Mouse (Mus musculus): ENCODE results near the gene Slc35a5. TPM values are rescaled to one million over a fixed set of nuclear protein-coding genes. Genes with fewer than 3 reads are reported as not detected.

Slc35a5 gene
- polyA plus RNA-seq, 1 experiment = 65.0 TPM

DNA sequence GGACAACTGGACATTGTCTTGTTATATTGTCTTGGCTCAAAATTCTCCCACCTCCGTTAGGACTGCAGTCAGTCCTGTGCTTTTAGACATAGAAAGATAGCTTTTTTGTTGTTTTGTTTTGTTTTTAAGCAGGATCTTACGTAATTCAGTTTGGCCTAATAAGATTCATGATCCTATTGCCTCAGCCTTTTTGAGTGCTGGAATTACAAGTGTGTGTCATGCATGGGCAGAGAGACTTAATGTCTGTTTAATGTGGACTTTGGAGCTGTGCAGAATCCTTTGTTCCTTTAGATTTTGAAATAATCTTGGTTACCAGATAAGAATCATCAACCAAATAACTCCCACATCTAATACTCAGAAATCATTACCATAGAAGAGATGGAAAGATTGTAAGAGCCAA lies 20.0 kb upstream of the Slc35a5 start:
- TF ChIP-seq CTCF (IDR thresholded peaks at IDR 0.05; ENCODE audit: control insufficient read depth, insufficient read depth, insufficient replicate concordance, low read depth, low read length) (no peak), POLR2A (IDR thresholded peaks at IDR 0.05; ENCODE audit: control insufficient read depth, low read depth, low read length) (no peak)
- no peak overlapping the region for H3K4me3 ChIP-seq (ENCODE audit: control insufficient read depth, low read depth, low read length)
- no peaks in the 10 kb centered on the region for H3K36me3 ChIP-seq (ENCODE audit: control insufficient read depth, insufficient read depth, low read length)
- no peaks in the 10 kb centered on the region for H3K4me1 ChIP-seq (ENCODE audit: control insufficient read depth, insufficient read depth, low read length)
- H3K27ac ChIP-seq (ENCODE audit: control insufficient read depth, insufficient read depth, low read depth, low read length) = no peak overlapping the region
- no peaks in the 10 kb centered on the region for H3K27me3 ChIP-seq (ENCODE audit: control insufficient read depth, insufficient read depth, low read length)

DNA sequence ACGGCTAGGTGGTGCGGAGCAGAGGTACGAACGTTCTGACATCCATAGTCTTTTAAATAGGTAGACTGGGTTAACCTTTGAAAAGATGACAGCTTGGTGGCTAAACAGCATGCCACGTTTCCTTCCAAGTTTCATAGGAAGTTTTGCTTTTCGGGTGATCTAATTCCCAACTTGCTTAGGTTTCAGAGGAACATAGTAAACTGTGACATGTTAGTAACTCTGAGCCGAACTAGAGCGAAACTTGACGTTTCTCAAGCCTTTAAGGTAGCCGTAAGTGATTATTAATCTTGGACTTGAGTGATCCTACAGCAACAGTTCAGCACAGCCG lies 847 bp upstream of the Slc35a5 start:
- H3K27ac ChIP-seq (ENCODE audit: control insufficient read depth, insufficient read depth, low read depth, low read length) = peak overlapping the region; percentile 92
- TF ChIP-seq POLR2A (IDR thresholded peaks at IDR 0.05; ENCODE audit: control insufficient read depth, low read depth, low read length) = no peak
- no peak for TF ChIP-seq CTCF (IDR thresholded peaks at IDR 0.05; ENCODE audit: control insufficient read depth, insufficient read depth, insufficient replicate concordance, low read depth, low read length)

DNA sequence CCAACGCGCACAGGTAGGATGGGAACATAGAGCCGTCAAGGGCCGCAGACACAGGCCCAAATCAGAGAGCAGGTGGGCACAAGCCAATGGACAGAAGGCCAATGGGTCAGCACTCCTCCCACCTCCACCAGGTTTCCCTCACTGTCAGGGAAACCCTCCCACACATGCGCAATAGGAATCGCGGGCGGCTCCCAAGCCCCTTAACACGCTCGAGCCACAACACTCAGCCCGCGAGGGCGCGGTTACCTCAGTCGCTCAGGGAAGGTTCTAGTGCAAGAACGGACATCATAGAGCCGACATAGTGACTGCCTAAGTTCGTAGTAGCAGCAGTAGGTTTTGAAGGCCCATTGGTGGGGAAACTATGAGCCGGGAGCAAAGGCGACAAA lies 377 bp downstream of the Slc35a5 start:
- Histone ChIP-seq H3K4me3 (ENCODE audit: control insufficient read depth, low read depth, low read length) (peak overlapping the region; percentile 90), H3K4me1 (ENCODE audit: control insufficient read depth, insufficient read depth, low read length) (peaks cover 3% of the 10 kb centered on the region; the same call in 1 of the 2 replicates), H3K36me3 (ENCODE audit: control insufficient read depth, insufficient read depth, low read length) (no peaks in the 10 kb centered on the region; the same call in 1 of the 2 replicates), H3K27ac (ENCODE audit: control insufficient read depth, insufficient read depth, low read depth, low read length) (peak overlapping the region; percentile 92), H3K27me3 (ENCODE audit: control insufficient read depth, insufficient read depth, low read length) (no peaks in the 10 kb centered on the region)
- TF ChIP-seq CTCF (IDR thresholded peaks at IDR 0.05; ENCODE audit: control insufficient read depth, insufficient read depth, insufficient replicate concordance, low read depth, low read length) = no peak; the same call in 1 of the 2 replicates
- peak; percentile 45; the same call in 1 of the 2 replicates for TF ChIP-seq POLR2A (IDR thresholded peaks at IDR 0.05; ENCODE audit: control insufficient read depth, low read depth, low read length)

More for the DNA sequence above, 847 bp upstream of the Slc35a5 start:
- peak overlapping the region; percentile 90 for H3K4me3 ChIP-seq (ENCODE audit: control insufficient read depth, low read depth, low read length)
- H3K4me1 ChIP-seq (ENCODE audit: control insufficient read depth, insufficient read depth, low read length) = peaks cover 3% of the 10 kb centered on the region; the same call in 1 of the 2 replicates
- no peaks in the 10 kb centered on the region for H3K27me3 ChIP-seq (ENCODE audit: control insufficient read depth, insufficient read depth, low read length)
- H3K36me3 ChIP-seq (ENCODE audit: control insufficient read depth, insufficient read depth, low read length) = no peaks in the 10 kb centered on the region; the same call in 1 of the 2 replicates

DNA sequence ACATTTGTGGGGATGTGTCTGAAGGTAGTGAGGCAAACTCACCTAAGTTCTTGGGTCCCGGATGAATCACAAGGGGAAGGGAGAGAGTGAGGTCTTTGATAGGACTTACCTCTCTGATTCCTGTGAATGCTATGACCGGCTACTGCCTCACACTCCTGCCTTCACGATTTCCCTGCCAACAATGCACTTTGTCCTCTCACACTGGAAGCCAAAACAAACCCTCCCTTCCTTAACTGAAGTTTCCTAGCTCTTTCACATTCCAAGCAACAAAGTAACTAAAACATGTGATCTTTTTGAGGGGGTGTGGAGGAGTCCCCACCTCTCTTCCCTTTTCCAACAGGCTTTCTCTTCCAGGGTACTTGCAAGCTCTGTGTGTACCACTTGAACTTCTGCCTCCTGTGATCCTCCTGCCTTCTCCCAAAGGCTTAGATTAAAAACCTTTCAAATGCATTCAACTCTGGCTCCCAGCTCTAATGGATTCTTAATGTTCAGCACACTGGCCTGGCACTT lies 3.7 kb downstream of the Slc35a5 start:
- no peak overlapping the region for H3K27ac ChIP-seq (ENCODE audit: control insufficient read depth, insufficient read depth, low read depth, low read length)
- H3K4me3 ChIP-seq (ENCODE audit: control insufficient read depth, low read depth, low read length) = no peak overlapping the region
- H3K4me1 ChIP-seq (ENCODE audit: control insufficient read depth, insufficient read depth, low read length) = peaks cover 3% of the 10 kb centered on the region; the same call in 1 of the 2 replicates
- H3K27me3 ChIP-seq (ENCODE audit: control insufficient read depth, insufficient read depth, low read length) = no peaks in the 10 kb centered on the region
- TF ChIP-seq CTCF (IDR thresholded peaks at IDR 0.05; ENCODE audit: control insufficient read depth, insufficient read depth, insufficient replicate concordance, low read depth, low read length) (no peak), POLR2A (IDR thresholded peaks at IDR 0.05; ENCODE audit: control insufficient read depth, low read depth, low read length) (no peak)
- no peaks in the 10 kb centered on the region; the same call in 1 of the 2 replicates for H3K36me3 ChIP-seq (ENCODE audit: control insufficient read depth, insufficient read depth, low read length)

DNA sequence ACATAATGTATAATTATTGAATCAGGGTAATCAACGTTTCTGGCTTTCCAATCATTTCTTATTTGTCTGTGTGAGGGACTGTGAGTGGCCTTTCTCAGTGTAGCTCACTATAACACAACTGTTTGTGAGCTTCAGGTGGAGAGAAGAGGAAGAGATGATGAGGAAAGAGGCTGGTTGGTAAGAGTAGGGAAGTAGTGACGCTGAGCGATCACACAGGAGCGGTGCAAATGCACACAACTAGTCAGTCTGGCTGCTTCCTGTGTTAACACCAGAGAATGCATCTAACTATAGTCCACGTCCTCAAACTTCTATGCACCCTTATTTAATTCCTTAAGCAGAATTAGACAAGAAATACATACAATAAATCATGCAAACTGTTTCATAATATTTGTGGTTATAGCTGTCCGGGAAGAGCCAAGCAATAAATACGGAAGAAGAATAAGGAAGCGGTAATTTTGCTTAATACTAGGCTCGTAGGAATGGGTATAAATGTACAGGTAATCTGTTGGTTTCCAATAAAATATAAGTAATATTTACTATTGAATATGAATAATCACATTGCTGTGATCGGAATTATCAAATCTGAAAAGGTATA lies 9.9 kb downstream of the Slc35a5 start:
- TF ChIP-seq POLR2A (IDR thresholded peaks at IDR 0.05; ENCODE audit: control insufficient read depth, low read depth, low read length) (no peak), CTCF (IDR thresholded peaks at IDR 0.05; ENCODE audit: control insufficient read depth, insufficient read depth, insufficient replicate concordance, low read depth, low read length) (no peak)
- Histone ChIP-seq H3K4me1 (ENCODE audit: control insufficient read depth, insufficient read depth, low read length) (no peaks in the 10 kb centered on the region), H3K27me3 (ENCODE audit: control insufficient read depth, insufficient read depth, low read length) (no peaks in the 10 kb centered on the region), H3K27ac (ENCODE audit: control insufficient read depth, insufficient read depth, low read depth, low read length) (no peak overlapping the region), H3K4me3 (ENCODE audit: control insufficient read depth, low read depth, low read length) (no peak overlapping the region), H3K36me3 (ENCODE audit: control insufficient read depth, insufficient read depth, low read length) (peaks cover 3% of the 10 kb centered on the region; the same call in 1 of the 2 replicates)

DNA sequence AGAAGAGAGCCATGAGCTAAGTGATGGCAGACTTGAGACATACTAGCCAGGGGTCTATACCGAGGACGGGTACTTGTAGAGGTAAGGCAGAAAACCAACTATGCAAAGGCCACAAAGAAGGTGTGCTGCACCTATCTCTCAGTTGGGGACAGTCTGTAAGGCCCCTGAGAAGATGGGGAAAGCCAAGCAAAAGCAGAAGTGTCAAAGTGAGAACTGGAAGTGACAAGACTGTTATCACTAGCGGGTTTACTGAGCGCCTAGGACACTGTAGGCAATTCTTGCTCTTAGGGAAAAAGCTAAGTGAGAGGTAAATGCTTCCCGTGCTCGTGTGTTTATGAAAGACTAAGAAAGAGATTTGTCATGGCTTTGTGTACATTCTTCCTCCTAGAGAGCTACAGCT lies 13.4 kb downstream of the Slc35a5 start:
- Histone ChIP-seq H3K4me1 (ENCODE audit: control insufficient read depth, insufficient read depth, low read length) (peaks cover 3% of the 10 kb centered on the region), H3K27ac (ENCODE audit: control insufficient read depth, insufficient read depth, low read depth, low read length) (no peak overlapping the region), H3K27me3 (ENCODE audit: control insufficient read depth, insufficient read depth, low read length) (no peaks in the 10 kb centered on the region), H3K36me3 (ENCODE audit: control insufficient read depth, insufficient read depth, low read length) (peaks cover 3% of the 10 kb centered on the region), H3K4me3 (ENCODE audit: control insufficient read depth, low read depth, low read length) (no peak overlapping the region)
- no peak for TF ChIP-seq CTCF (IDR thresholded peaks at IDR 0.05; ENCODE audit: control insufficient read depth, insufficient read depth, insufficient replicate concordance, low read depth, low read length)
- TF ChIP-seq POLR2A (IDR thresholded peaks at IDR 0.05; ENCODE audit: control insufficient read depth, low read depth, low read length) = no peak

DNA sequence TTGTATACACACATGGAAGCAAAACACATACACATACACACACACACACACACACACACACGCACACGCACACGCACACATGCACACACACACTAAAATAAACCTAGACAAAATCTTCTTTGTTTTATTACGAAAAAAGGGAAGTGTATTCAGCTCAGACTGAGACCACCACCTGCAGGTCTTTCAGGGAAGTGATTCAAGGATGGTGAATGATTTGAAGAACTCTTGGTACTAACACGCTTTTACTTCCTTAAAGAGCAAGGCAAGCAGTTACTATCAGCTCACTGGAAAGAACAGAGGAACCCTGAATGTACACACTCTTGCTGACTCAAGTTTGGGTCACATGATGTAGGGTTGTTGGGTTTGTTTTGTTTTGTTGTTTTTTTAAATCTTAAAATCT lies 15.9 kb downstream of the Slc35a5 start:
- no peaks in the 10 kb centered on the region for H3K27me3 ChIP-seq (ENCODE audit: control insufficient read depth, insufficient read depth, low read length)
- no peak overlapping the region for H3K4me3 ChIP-seq (ENCODE audit: control insufficient read depth, low read depth, low read length)
- H3K36me3 ChIP-seq (ENCODE audit: control insufficient read depth, insufficient read depth, low read length) = peaks cover 1% of the 10 kb centered on the region
- H3K4me1 ChIP-seq (ENCODE audit: control insufficient read depth, insufficient read depth, low read length) = peaks cover 3% of the 10 kb centered on the region
- H3K27ac ChIP-seq (ENCODE audit: control insufficient read depth, insufficient read depth, low read depth, low read length) = no peak overlapping the region
- TF ChIP-seq CTCF (IDR thresholded peaks at IDR 0.05; ENCODE audit: control insufficient read depth, insufficient read depth, insufficient replicate concordance, low read depth, low read length) (no peak), POLR2A (IDR thresholded peaks at IDR 0.05; ENCODE audit: control insufficient read depth, low read depth, low read length) (no peak)

All from testis, adult 2 months (tissue).